Mouse (Mus musculus): Measurements from ENCODE around the gene Arrdc3.

The Arrdc3 gene

GRCm38 (mm10) chr13:80921593-80922327, 38.6 kb downstream of the Arrdc3 start:
- DNase-seq (ENCODE audit: low read depth, low spot score), result no peak

- no peak for DNase-seq (ENCODE audit: low read depth, low spot score)
Measured at GRCm38 (mm10) chr13:80928187-80928586, 45.0 kb downstream of the Arrdc3 start.

- DNase-seq (ENCODE audit: low read depth, low spot score), result no peak
Measured at GRCm38 (mm10) chr13:80930030-80930429, 46.8 kb downstream of the Arrdc3 start.

- DNase-seq (ENCODE audit: low read depth, low spot score), result no peak
Measured at GRCm38 (mm10) chr13:80932816-80933402, 49.7 kb downstream of the Arrdc3 start.

- DNase-seq (ENCODE audit: low read depth, low spot score), result no peak
Measured at GRCm38 (mm10) chr13:80936426-80936825, 53.2 kb downstream of the Arrdc3 start.

GRCm38 (mm10) chr13:80939228-80939627, 56.0 kb downstream of the Arrdc3 start:
- DNase-seq (ENCODE audit: low read depth, low spot score), result no peak

- DNase-seq (ENCODE audit: low read depth, low spot score), result no peak
Measured at GRCm38 (mm10) chr13:80939866-80940265, 56.7 kb downstream of the Arrdc3 start.

GRCm38 (mm10) chr13:80940421-80940820, 57.2 kb downstream of the Arrdc3 start:
- no peak for DNase-seq (ENCODE audit: low read depth, low spot score)

- DNase-seq (ENCODE audit: low read depth, low spot score), result no peak
Measured at GRCm38 (mm10) chr13:80940860-80941630, 57.9 kb downstream of the Arrdc3 start.

GRCm38 (mm10) chr13:80944532-80944931, 61.3 kb downstream of the Arrdc3 start:
- no peak for DNase-seq (ENCODE audit: low read depth, low spot score)
